Mouse (Mus musculus) cortical plate, adult 2 months (tissue): ENCODE measurements around the gene Ddx50.
A peak's percentile ranks its signal among the peaks of the same experiment; 100 is the strongest.

Experiments
- CTCF ChIP-seq: fragments of 200-500 bp; IDR thresholded peaks from 2 replicates; pipeline ENCODE4 v1.5.1; 2011; ENCODE audit warnings: mild to moderate bottlenecking, control low read depth, low read length; ENCODE audit not compliant: insufficient read depth; ENCODE audit errors: extremely low read depth
- POLR2A ChIP-seq: fragments of 200-500 bp; IDR thresholded peaks from 2 replicates; pipeline ENCODE4 v1.6.1; 2011; ENCODE audit warnings: mild to moderate bottlenecking, low read length, control low read depth; ENCODE audit not compliant: insufficient read depth; ENCODE audit errors: extremely low read depth

DNA sequence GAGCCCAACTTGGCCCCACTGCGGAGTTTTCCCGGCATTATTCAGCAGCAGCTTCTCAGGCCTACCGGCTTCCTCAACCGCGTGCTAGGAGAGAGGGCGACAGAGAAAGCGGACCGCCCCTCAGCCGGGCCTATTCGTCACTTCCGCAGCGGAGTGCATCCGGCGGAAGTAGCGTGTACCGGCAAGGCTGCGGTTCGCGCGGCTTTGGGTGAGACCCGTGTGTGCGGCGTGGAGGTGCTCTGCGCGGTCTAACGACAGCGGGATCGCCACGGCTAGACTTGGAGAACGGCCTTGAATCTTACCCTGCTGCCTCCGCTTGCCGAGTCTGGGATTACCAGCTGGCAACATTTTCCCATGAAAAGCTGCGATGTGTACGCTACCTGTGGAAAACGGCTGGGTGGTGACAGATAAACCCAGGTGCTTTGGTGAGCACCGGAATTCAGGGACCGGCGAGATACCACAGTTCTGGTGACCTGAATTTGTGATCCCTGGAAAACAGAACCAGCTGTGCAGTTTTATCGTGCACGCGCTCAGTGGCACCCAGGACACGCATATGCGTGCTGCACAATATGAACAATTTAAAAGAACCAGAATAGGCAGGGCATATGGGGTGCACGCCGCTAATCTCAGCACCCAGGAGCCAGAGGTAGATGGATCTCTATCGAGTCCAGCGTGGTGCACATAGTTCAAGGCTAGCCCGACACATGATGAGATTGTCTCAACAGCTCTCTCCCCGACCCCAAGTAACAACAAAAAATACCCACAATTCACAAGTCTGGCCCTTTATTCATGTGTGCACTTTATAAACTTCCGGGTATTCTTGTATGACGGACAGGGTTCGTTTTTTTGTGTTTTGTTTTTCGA is 48.6 kb downstream of the Ddx50 start, which contains the start of gene Ddx21:
- TF ChIP-seq POLR2A (peak; percentile 96), CTCF (no peak)
